10 mouse cellular contexts compared by ENCODE assay signal in genomic region chr6:85836827-85837226, GRCm38 (mm10). TPM values are rescaled to one million over a fixed set of nuclear protein-coding genes. Genes with fewer than 3 reads are reported as not detected.
A peak's percentile ranks its signal among the peaks of the same experiment; 100 is the strongest.
DNase-seq lines count a peak whose midpoint lies in the region; ATAC-seq lines count a peak whose summit lies in the region.
"Not testable (repeated sequence)": the region's sequence is repeated elsewhere in the genome, so short reads cannot be mapped to it uniquely, and the experiment has no call there.
"Had no signal": no experiment of that assay in that cellular context is flagged by ENCODE, and none has a peak within 500 bp of the region (broad histone marks: within the 10 kb centered on the region; RNA-seq: fewer than 3 reads in every experiment).

No protein-coding gene starts in this region.

- H3K36me3 ChIP-seq in embryonic facial prominence, embryonic 10.5 days (replicated peaks); heart, embryonic 13.5 days; kidney, embryonic 15.5 days: not testable (repeated sequence)

- intact Hi-C loops in left cerebral cortex, postnatal 25 days (cut with DNase I), result not testable (repeated sequence)

- not testable (repeated sequence) for H3K4me3 ChIP-seq in embryonic facial prominence, embryonic 10.5 days; kidney, embryonic 15.5 days (replicated peaks)
- peak overlapping the region; percentile 5; the same call in 1 of the 2 replicates for H3K4me3 ChIP-seq in heart, embryonic 13.5 days

- not testable (repeated sequence) for H3K9ac ChIP-seq in heart, embryonic 13.5 days; kidney, embryonic 15.5 days

- H3K4me1 ChIP-seq in embryonic facial prominence, embryonic 10.5 days; heart, embryonic 13.5 days; kidney, embryonic 15.5 days: not testable (repeated sequence)

- DNase-seq in brain, adult 2 months (ENCODE audit: low read depth, low spot score), result peak; percentile 31
- peak; percentile 24 for DNase-seq in embryonic facial prominence, embryonic 10.5 days (ENCODE audit: low spot score)
- peak; percentile 47 to 51 for DNase-seq in left cerebral cortex, postnatal 25 days (ENCODE audit: low spot score in 2 of 2)
- DNase-seq in lung, postnatal 25 days (ENCODE audit: low spot score), result peak; percentile 66
- DNase-seq in right cerebral cortex, postnatal 4 days, result peak; percentile 69

- H3K27me3 ChIP-seq in embryonic facial prominence, embryonic 10.5 days (replicated peaks; ENCODE audit: low read depth, poor library complexity, severe bottlenecking); heart, embryonic 13.5 days (replicated peaks); kidney, embryonic 15.5 days: not testable (repeated sequence)

- 21% methylated on average over 9 of the region's 9 CpGs for WGBS in embryonic facial prominence, embryonic 10.5 days
- 12% methylated on average over 9 of the region's 9 CpGs for WGBS in heart, embryonic 13.5 days
- WGBS in kidney, embryonic 15.5 days, result 26% methylated on average over 9 of the region's 9 CpGs

- H3K27ac ChIP-seq in embryonic facial prominence, embryonic 10.5 days (replicated peaks); heart, embryonic 13.5 days (replicated peaks); kidney, embryonic 15.5 days: not testable (repeated sequence)

- H3K4me2 ChIP-seq in heart, embryonic 13.5 days, result peak overlapping the region; percentile 57
- H3K4me2 ChIP-seq in kidney, embryonic 15.5 days, result peak overlapping the region; percentile 31

- ATAC-seq in heart, embryonic 13.5 days (ENCODE audit: extremely low read depth, insufficient number of reproducible peaks, low FRiP score, low TSS enrichment); kidney, embryonic 15.5 days (replicated peaks; ENCODE audit: low FRiP score): not testable (repeated sequence)

- not testable (repeated sequence) for H3K9me3 ChIP-seq in embryonic facial prominence, embryonic 10.5 days; heart, embryonic 13.5 days; kidney, embryonic 15.5 days (replicated peaks)

RNA-seq across cellular contexts. Expression of gene Nat8, which starts 4.9 kb away (rescaled TPM):
- not detected in 2 replicates for polyA plus RNA-seq in embryonic facial prominence, embryonic 10.5 days (2016; fragmentation: Nextera tagmentation; extraction: Ambion mirVana)
- polyA plus RNA-seq in heart, embryonic 13.5 days (2015; fragmentation: Nextera tagmentation; extraction: Ambion mirVana), result not detected in 2 replicates
- 1.3 TPM in 2 replicates for polyA plus RNA-seq in kidney, embryonic 15.5 days (2015; fragmentation: Nextera tagmentation; extraction: Ambion mirVana)
- 1 to 10 TPM; 2.6 to 3.5 TPM for total RNA-seq in left cerebral cortex, postnatal 25 days (2021)
- total RNA-seq: heart, postnatal 25 days had no signal
- polyA plus RNA-seq: erythroblast, embryonic 14.5 days had no signal

RNA-seq across cellular contexts. Expression of gene Nat8f5, which starts 16.1 kb away (rescaled TPM):
- not detected in 2 replicates for polyA plus RNA-seq in embryonic facial prominence, embryonic 10.5 days (2016; fragmentation: Nextera tagmentation; extraction: Ambion mirVana)
- not detected in 2 replicates for polyA plus RNA-seq in heart, embryonic 13.5 days (2015; fragmentation: Nextera tagmentation; extraction: Ambion mirVana)
- polyA plus RNA-seq in kidney, embryonic 15.5 days (2015; fragmentation: Nextera tagmentation; extraction: Ambion mirVana), result not detected in 2 replicates
- 1 to 10 TPM; 5.8 to 6.2 TPM for total RNA-seq in left cerebral cortex, postnatal 25 days (2021)
- total RNA-seq: heart, postnatal 25 days had no signal
- polyA plus RNA-seq: erythroblast, embryonic 14.5 days; limb, embryonic 15.5 days had no signal

RNA-seq across cellular contexts. Expression of gene Nat8f6, which starts 16.1 kb away (rescaled TPM):
- polyA plus RNA-seq in embryonic facial prominence, embryonic 10.5 days (2016; fragmentation: Nextera tagmentation; extraction: Ambion mirVana), result not detected in 2 replicates
- 0.09 TPM in 1 of 2 replicates, not detected in the other for polyA plus RNA-seq in heart, embryonic 13.5 days (2015; fragmentation: Nextera tagmentation; extraction: Ambion mirVana)
- polyA plus RNA-seq in kidney, embryonic 15.5 days (2015; fragmentation: Nextera tagmentation; extraction: Ambion mirVana), result 0.24 TPM in 1 of 2 replicates, not detected in the other
- 1 to 10 TPM; 2.1 to 2.6 TPM for total RNA-seq in left cerebral cortex, postnatal 25 days (2021)
- total RNA-seq: heart, postnatal 25 days had no signal
- polyA plus RNA-seq: erythroblast, embryonic 14.5 days; limb, embryonic 15.5 days had no signal

RNA-seq across cellular contexts. Expression of gene Nat8f2, which starts 32.1 kb away (rescaled TPM):
- not detected in 2 replicates for polyA plus RNA-seq in embryonic facial prominence, embryonic 10.5 days (2016; fragmentation: Nextera tagmentation; extraction: Ambion mirVana)
- polyA plus RNA-seq in heart, embryonic 13.5 days (2015; fragmentation: Nextera tagmentation; extraction: Ambion mirVana), result not detected in 2 replicates
- polyA plus RNA-seq in kidney, embryonic 15.5 days (2015; fragmentation: Nextera tagmentation; extraction: Ambion mirVana), result 1.2 and 1.5 TPM in 2 replicates
- 1 to 10 TPM; 1.0 to 2.1 TPM for total RNA-seq in left cerebral cortex, postnatal 25 days (2021)
- total RNA-seq: heart, postnatal 25 days had no signal
- polyA plus RNA-seq: erythroblast, embryonic 14.5 days; limb, embryonic 15.5 days had no signal
